In the genomic region with DNA sequence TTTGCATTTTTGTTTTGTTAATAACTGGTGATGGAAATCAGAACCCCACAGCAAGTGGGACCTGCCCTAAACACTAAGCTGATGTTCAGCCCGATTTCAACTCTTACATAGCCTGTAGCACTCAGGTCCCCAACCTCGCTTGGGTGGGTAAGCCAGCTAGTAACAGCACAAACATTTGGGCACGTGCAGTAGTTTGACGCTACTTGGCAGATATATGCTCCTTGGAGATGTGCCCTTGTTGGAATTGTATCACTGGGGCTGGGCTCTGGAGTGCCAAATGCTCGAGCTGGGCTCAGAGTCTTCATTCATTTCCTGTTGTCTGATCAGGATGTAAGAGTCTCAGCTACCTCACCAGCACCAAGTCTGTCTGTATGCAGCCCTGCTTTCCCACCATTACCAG, we compare ENCODE assay signal across 32 mouse cellular contexts. TPM values are rescaled to one million over a fixed set of nuclear protein-coding genes. Genes with fewer than 3 reads are reported as not detected.
DNase-seq lines count a peak whose midpoint lies in the region; ATAC-seq and TF ChIP-seq lines count a peak whose summit lies in the region.
"Had no signal": no experiment of that assay in that cellular context is flagged by ENCODE, and none has a peak within 500 bp of the region (broad histone marks: within the 10 kb centered on the region; RNA-seq: fewer than 3 reads in every experiment).

No protein-coding gene starts in this region.

- ATAC-seq in forebrain, embryonic 13.5 days: no peak
- no peak for ATAC-seq in forebrain, embryonic 12.5 days (ENCODE audit: low FRiP score)
- ATAC-seq in liver, embryonic 11.5 days (replicated peaks; ENCODE audit: low FRiP score): no peak
- ATAC-seq in liver, postnatal 0 days: no peak
- ATAC-seq: hindbrain, embryonic 16.5 days; intestine, embryonic 15.5 days; Patski had no signal

- H3K4me1 ChIP-seq in forebrain, embryonic 13.5 days: peaks cover 13% of the 10 kb centered on the region
- peaks cover 8% of the 10 kb centered on the region for H3K4me1 ChIP-seq in forebrain, embryonic 12.5 days
- H3K4me1 ChIP-seq in liver, embryonic 11.5 days (replicated peaks; ENCODE audit: control insufficient read depth, insufficient read depth, low read length): no peaks in the 10 kb centered on the region; the same call in 1 of the 2 replicates
- peaks cover 10% of the 10 kb centered on the region for H3K4me1 ChIP-seq in liver, postnatal 0 days (ENCODE audit: insufficient read depth)
- peaks cover 0 to 3% of the 10 kb centered on the region in 2 experiments; a peak in 2 of 4 replicates for H3K4me1 ChIP-seq in CH12.LX (ENCODE audit: control insufficient read depth in 1 of 2, insufficient read depth in 2 of 2)
- H3K4me1 ChIP-seq: intestine, embryonic 15.5 days had no signal

- 0 out of 2 replicates have a peak, but pooled peaks cover 13% of the 10 kb centered on the region for H3K27me3 ChIP-seq in forebrain, embryonic 13.5 days
- H3K27me3 ChIP-seq in forebrain, embryonic 12.5 days: peaks cover 18% of the 10 kb centered on the region; the same call in 1 of the 2 replicates
- no peaks in the 10 kb centered on the region; the same call in 1 of the 2 replicates for H3K27me3 ChIP-seq in liver, embryonic 11.5 days (replicated peaks; ENCODE audit: control insufficient read depth, insufficient read depth, low read length)
- peaks cover 5% of the 10 kb centered on the region for H3K27me3 ChIP-seq in liver, postnatal 0 days (ENCODE audit: insufficient read depth, low read length)
- H3K27me3 ChIP-seq in CH12.LX (replicated peaks): peaks cover 26% of the 10 kb centered on the region
- H3K27me3 ChIP-seq: embryonic facial prominence, embryonic 13.5 days; heart, embryonic 12.5 days; heart, embryonic 15.5 days; intestine, embryonic 15.5 days; Patski had no signal

- H3K9me3 ChIP-seq in forebrain, embryonic 13.5 days (replicated peaks): no peaks in the 10 kb centered on the region
- H3K9me3 ChIP-seq in forebrain, embryonic 12.5 days: no peaks in the 10 kb centered on the region
- H3K9me3 ChIP-seq in liver, embryonic 11.5 days (ENCODE audit: control insufficient read depth, low read length): no peaks in the 10 kb centered on the region
- no peaks in the 10 kb centered on the region for H3K9me3 ChIP-seq in liver, postnatal 0 days (ENCODE audit: low read length)
- no peaks in the 10 kb centered on the region for H3K9me3 ChIP-seq in CH12.LX (replicated peaks; ENCODE audit: low read length)
- H3K9me3 ChIP-seq: embryonic facial prominence, embryonic 10.5 days; embryonic facial prominence, embryonic 13.5 days; G1E; heart, embryonic 12.5 days; heart, embryonic 15.5 days; hindbrain, embryonic 10.5 days; hindbrain, embryonic 13.5 days; intestine, embryonic 15.5 days had no signal

- in situ Hi-C loops in CH12.LX (cut with MboI; ENCODE audit: low pct_ligation_motif_present, low pct_unique_long_range_greater_than_20kb, low sequenced_read_pairs): loop anchor here (5.0 to 25.0 kb wide), 4 partner anchors 165 to 1050 kb away; no protein-coding TSS in a partner anchor

- dilution Hi-C loops in CH12.LX (cut with MboI; ENCODE audit: extremely low pct_ligation_motif_present, extremely low pct_unique_long_range_greater_than_20kb, low sequenced_read_pairs): no loop called here

- no peak for TF ChIP-seq CTCF in liver, postnatal 0 days (IDR thresholded peaks at IDR 0.05; ENCODE audit: low read depth)
- no peak for TF ChIP-seq CTCF in CH12.LX (conservative IDR thresholded peaks at IDR 0.05 in 1 of 2, IDR thresholded peaks at IDR 0.05 in 1 of 2; ENCODE audit: low read depth in 2 of 2, low read length in 2 of 2)

- H3K4me3 ChIP-seq in forebrain, embryonic 13.5 days: no peak overlapping the region
- H3K4me3 ChIP-seq in forebrain, embryonic 12.5 days (replicated peaks): no peak overlapping the region
- no peak overlapping the region for H3K4me3 ChIP-seq in liver, embryonic 11.5 days (ENCODE audit: low read depth, low read length)
- no peak overlapping the region for H3K4me3 ChIP-seq in liver, postnatal 0 days (ENCODE audit: low read depth, low read length)
- no peak overlapping the region for H3K4me3 ChIP-seq in CH12.LX (replicated peaks in 1 of 3; ENCODE audit: low read depth in 2 of 3, low read length in 2 of 3, poor library complexity in 1 of 3)
- H3K4me3 ChIP-seq: embryonic facial prominence, embryonic 10.5 days; embryonic facial prominence, embryonic 13.5 days; erythroblast, embryonic 14.5 days; heart, embryonic 12.5 days; heart, embryonic 15.5 days; hindbrain, embryonic 10.5 days; hindbrain, embryonic 13.5 days; intestine, embryonic 15.5 days had no signal

- no peak for TF ChIP-seq POLR2A in CH12.LX (IDR thresholded peaks at IDR 0.05; ENCODE audit: low read depth, low read length)

- TF ChIP-seq RAD21 in CH12.LX (IDR thresholded peaks at IDR 0.05; ENCODE audit: low read depth, low read length): no peak

- TF ChIP-seq EP300 in liver, postnatal 0 days (IDR thresholded peaks at IDR 0.05; ENCODE audit: low read depth): no peak
- TF ChIP-seq EP300 in CH12.LX (IDR thresholded peaks at IDR 0.05; ENCODE audit: low read length): no peak

- no peaks in the 10 kb centered on the region for H3K79me2 ChIP-seq in CH12.LX (replicated peaks; ENCODE audit: control insufficient read depth, extremely low read depth, insufficient read depth, poor library complexity, severe bottlenecking)

- H3K36me3 ChIP-seq in forebrain, embryonic 13.5 days (ENCODE audit: poor library complexity, severe bottlenecking): no peaks in the 10 kb centered on the region
- H3K36me3 ChIP-seq in forebrain, embryonic 12.5 days (replicated peaks): no peaks in the 10 kb centered on the region
- H3K36me3 ChIP-seq in liver, embryonic 11.5 days (ENCODE audit: control insufficient read depth, insufficient read depth, low read length): no peaks in the 10 kb centered on the region
- no peaks in the 10 kb centered on the region for H3K36me3 ChIP-seq in liver, postnatal 0 days (replicated peaks; ENCODE audit: insufficient read depth, low read length)
- H3K36me3 ChIP-seq in CH12.LX (replicated peaks in 1 of 2; ENCODE audit: control insufficient read depth in 1 of 2, insufficient read depth in 1 of 2, low read length in 1 of 2): no peaks in the 10 kb centered on the region
- H3K36me3 ChIP-seq: embryonic facial prominence, embryonic 10.5 days; embryonic facial prominence, embryonic 13.5 days; G1E; heart, embryonic 12.5 days; heart, embryonic 15.5 days; hindbrain, embryonic 10.5 days; hindbrain, embryonic 13.5 days; intestine, embryonic 15.5 days had no signal

- 48% methylated on average over 5 of the region's 5 CpGs for WGBS in forebrain, embryonic 13.5 days
- 67% methylated on average over 5 of the region's 5 CpGs for WGBS in forebrain, embryonic 12.5 days
- 54% methylated on average over 5 of the region's 5 CpGs for WGBS in liver, embryonic 11.5 days
- WGBS in liver, postnatal 0 days (ENCODE audit: insufficient replicate concordance): 68% methylated on average over 5 of the region's 5 CpGs

- no peak overlapping the region for H3K9ac ChIP-seq in forebrain, embryonic 13.5 days
- H3K9ac ChIP-seq in forebrain, embryonic 12.5 days: no peak overlapping the region
- H3K9ac ChIP-seq in liver, embryonic 11.5 days (ENCODE audit: low read depth, low read length): no peak overlapping the region
- H3K9ac ChIP-seq in liver, postnatal 0 days (replicated peaks): no peak overlapping the region
- no peak overlapping the region for H3K9ac ChIP-seq in CH12.LX (ENCODE audit: insufficient read depth, low read depth)
- H3K9ac ChIP-seq: embryonic facial prominence, embryonic 13.5 days; heart, embryonic 12.5 days; heart, embryonic 15.5 days; hindbrain, embryonic 13.5 days; intestine, embryonic 15.5 days had no signal

- 0 out of 2 replicates have a peak overlapping the region, but pooled peaks have one; percentile 4 for H3K4me2 ChIP-seq in forebrain, embryonic 13.5 days
- no peak overlapping the region for H3K4me2 ChIP-seq in forebrain, embryonic 12.5 days
- H3K4me2 ChIP-seq in liver, embryonic 11.5 days: 0 out of 2 replicates have a peak overlapping the region, but pooled peaks have one; percentile 22
- no peak overlapping the region for H3K4me2 ChIP-seq in liver, postnatal 0 days (ENCODE audit: low read depth, low read length)
- H3K4me2 ChIP-seq in CH12.LX (ENCODE audit: insufficient read depth, low read depth, poor library complexity, severe bottlenecking): 0 out of 2 replicates have a peak overlapping the region, but pooled peaks have one; percentile 4
- H3K4me2 ChIP-seq: embryonic facial prominence, embryonic 13.5 days; heart, embryonic 12.5 days; heart, embryonic 15.5 days; hindbrain, embryonic 13.5 days; intestine, embryonic 15.5 days had no signal

- DNase-seq in liver, embryonic 11.5 days (ENCODE audit: low spot score): no peak
- DNase-seq in liver, postnatal 0 days: no peak
- DNase-seq in 3T3-L1 (ENCODE audit: low read depth, low spot score) (peak; percentile 17), CH12.LX (ENCODE audit: extremely low read depth) (no peak)
- no peak for DNase-seq in layer of hippocampus, adult 9-10 months (ENCODE audit: low spot score)
- DNase-seq: adrenal gland, postnatal 25 days; cerebellum, adult 18-20 months; cerebellum, adult 9-11 months; cerebellum, postnatal 36 days; embryo, embryonic 11 days; gastrocnemius, postnatal 25 days; heart, adult 18-20 months; heart, postnatal 10 days; heart, postnatal 36 days; kidney, adult 11 months had no signal

- no peak overlapping the region for H3K27ac ChIP-seq in forebrain, embryonic 13.5 days
- no peak overlapping the region for H3K27ac ChIP-seq in forebrain, embryonic 12.5 days
- no peak overlapping the region for H3K27ac ChIP-seq in liver, embryonic 11.5 days (ENCODE audit: low read depth, low read length)
- H3K27ac ChIP-seq in liver, postnatal 0 days (ENCODE audit: low read depth): no peak overlapping the region
- no peak overlapping the region for H3K27ac ChIP-seq in CH12.LX (ENCODE audit: insufficient read depth, low read depth)
- H3K27ac ChIP-seq: embryonic facial prominence, embryonic 10.5 days; embryonic facial prominence, embryonic 13.5 days; heart, embryonic 15.5 days; hindbrain, embryonic 10.5 days; hindbrain, embryonic 13.5 days; intestine, embryonic 15.5 days had no signal

RNA-seq across cellular contexts. Expression of a gene that starts 16.7 kb away (rescaled TPM):
- polyA plus RNA-seq in forebrain, embryonic 13.5 days (2015; fragmentation: Nextera tagmentation; extraction: Ambion mirVana): 109 and 114 TPM in 2 replicates
- polyA plus RNA-seq in forebrain, embryonic 12.5 days (2016; fragmentation: Nextera tagmentation; extraction: Ambion mirVana): 132 and 153 TPM in 2 replicates
- polyA plus RNA-seq in liver, embryonic 11.5 days (2014; fragmentation: Nextera tagmentation; extraction: Ambion mirVana): 165 and 175 TPM in 2 replicates
- 36.5 and 36.7 TPM in 2 replicates for polyA plus RNA-seq in liver, postnatal 0 days (2015; fragmentation: Nextera tagmentation; extraction: Ambion mirVana)
- total RNA-seq in CH12.LX (2012; rRNA removed): 146 and 176 TPM in 2 replicates
- total RNA-seq in CH12.LX (2014; rRNA removed): 134 and 141 TPM in 2 replicates
- polyA plus RNA-seq in CH12.LX (2012; ENCODE audit: insufficient read length, low read depth): 185 and 198 TPM in 2 replicates

RNA-seq across cellular contexts. Expression of a gene that starts 16.9 kb away (rescaled TPM):
- polyA plus RNA-seq in forebrain, embryonic 13.5 days (2015; fragmentation: Nextera tagmentation; extraction: Ambion mirVana): not detected in 2 replicates
- not detected in 2 replicates for polyA plus RNA-seq in forebrain, embryonic 12.5 days (2016; fragmentation: Nextera tagmentation; extraction: Ambion mirVana)
- not detected in 2 replicates for polyA plus RNA-seq in liver, embryonic 11.5 days (2014; fragmentation: Nextera tagmentation; extraction: Ambion mirVana)
- polyA plus RNA-seq in liver, postnatal 0 days (2015; fragmentation: Nextera tagmentation; extraction: Ambion mirVana): not detected in 2 replicates
- total RNA-seq in CH12.LX (2012; rRNA removed) (not detected in 2 replicates), CH12.LX (2014; rRNA removed) (not detected in 2 replicates)
- not detected in 2 replicates for polyA plus RNA-seq in CH12.LX (2012; ENCODE audit: insufficient read length, low read depth)
- total RNA-seq: adrenal gland, adult 18-20 months; adrenal gland, postnatal 25 days; gastrocnemius, adult 8-10 months; gastrocnemius, postnatal 25 days; heart, adult 18-20 months; heart, postnatal 10 days; heart, postnatal 36 days had no signal
- polyA plus RNA-seq: cortical plate, adult 2 months; embryonic facial prominence, embryonic 10.5 days; embryonic facial prominence, embryonic 13.5 days; erythroblast, embryonic 14.5 days; G1E; gonadal fat pad, adult 2 months; heart, embryonic 12.5 days; heart, embryonic 15.5 days; hindbrain, embryonic 10.5 days; hindbrain, embryonic 13.5 days; hindbrain, embryonic 16.5 days; intestine, embryonic 15.5 days; Patski had no signal

RNA-seq across cellular contexts. Expression of a gene that starts 33.2 kb away (rescaled TPM):
- polyA plus RNA-seq in forebrain, embryonic 13.5 days (2015; fragmentation: Nextera tagmentation; extraction: Ambion mirVana): not detected in 2 replicates
- polyA plus RNA-seq in forebrain, embryonic 12.5 days (2016; fragmentation: Nextera tagmentation; extraction: Ambion mirVana): not detected in 2 replicates
- not detected in 2 replicates for polyA plus RNA-seq in liver, embryonic 11.5 days (2014; fragmentation: Nextera tagmentation; extraction: Ambion mirVana)
- not detected in 2 replicates for polyA plus RNA-seq in liver, postnatal 0 days (2015; fragmentation: Nextera tagmentation; extraction: Ambion mirVana)
- not detected in 2 replicates for total RNA-seq in CH12.LX (2012; rRNA removed)
- total RNA-seq in CH12.LX (2014; rRNA removed): not detected in 2 replicates
- not detected in 2 replicates for polyA plus RNA-seq in CH12.LX (2012; ENCODE audit: insufficient read length, low read depth)
- total RNA-seq: adrenal gland, adult 18-20 months; adrenal gland, postnatal 25 days; gastrocnemius, adult 8-10 months; gastrocnemius, postnatal 25 days; heart, adult 18-20 months; heart, postnatal 10 days; heart, postnatal 36 days had no signal
- polyA plus RNA-seq: cortical plate, adult 2 months; embryonic facial prominence, embryonic 10.5 days; embryonic facial prominence, embryonic 13.5 days; erythroblast, embryonic 14.5 days; G1E; gonadal fat pad, adult 2 months; heart, embryonic 12.5 days; heart, embryonic 15.5 days; hindbrain, embryonic 10.5 days; hindbrain, embryonic 13.5 days; hindbrain, embryonic 16.5 days; intestine, embryonic 15.5 days; Patski had no signal

RNA-seq across cellular contexts. Expression of a gene that starts 51.3 kb away (rescaled TPM):
- polyA plus RNA-seq in forebrain, embryonic 13.5 days (2015; fragmentation: Nextera tagmentation; extraction: Ambion mirVana): 0.05 TPM in 2 replicates
- not detected in 2 replicates for polyA plus RNA-seq in forebrain, embryonic 12.5 days (2016; fragmentation: Nextera tagmentation; extraction: Ambion mirVana)
- polyA plus RNA-seq in liver, embryonic 11.5 days (2014; fragmentation: Nextera tagmentation; extraction: Ambion mirVana): 0.14 and 0.22 TPM in 2 replicates
- polyA plus RNA-seq in liver, postnatal 0 days (2015; fragmentation: Nextera tagmentation; extraction: Ambion mirVana): not detected in 2 replicates
- total RNA-seq in CH12.LX (2012; rRNA removed): not detected in 2 replicates
- total RNA-seq in CH12.LX (2014; rRNA removed): not detected in 2 replicates
- 0.13 and 0.18 TPM in 2 replicates for polyA plus RNA-seq in CH12.LX (2012; ENCODE audit: insufficient read length, low read depth)
- total RNA-seq: adrenal gland, adult 18-20 months; adrenal gland, postnatal 25 days; gastrocnemius, adult 8-10 months; gastrocnemius, postnatal 25 days; heart, adult 18-20 months; heart, postnatal 10 days; heart, postnatal 36 days had no signal
- polyA plus RNA-seq: cortical plate, adult 2 months; erythroblast, embryonic 14.5 days; G1E; gonadal fat pad, adult 2 months; heart, embryonic 12.5 days; heart, embryonic 15.5 days had no signal

Comparison
In these comparisons a context has a peak if more than half of its experiments do, and no peak if none do; other contexts are left out.
1. H3K4me2 ChIP-seq: peak in forebrain, embryonic 13.5 days (single experiment), liver, embryonic 11.5 days (single experiment) and CH12.LX (single experiment); none in forebrain, embryonic 12.5 days (single experiment) and liver, postnatal 0 days (single experiment).